Mouse (Mus musculus) C2C12 (cell line): ENCODE measurements around the gene Hnrnpa0.

ENCODE experiments used
- CEBPB ChIP-seq: IDR thresholded peaks from one replicate; pipeline ENCODE4 v1.6.1; 2011; ENCODE audit warnings: low read depth, mild to moderate bottlenecking, control low read depth, moderate library complexity
- CTCF ChIP-seq: IDR thresholded peaks from one replicate; pipeline ENCODE4 v1.5.1; 2011; ENCODE audit not compliant: control insufficient read depth, insufficient read depth, insufficient read length
- FOSL1 ChIP-seq: IDR thresholded peaks from one replicate; pipeline ENCODE4 v1.8.0; 2011; ENCODE audit warnings: mild to moderate bottlenecking, low read length; ENCODE audit not compliant: poor library complexity, insufficient read depth, severe bottlenecking
- MAX ChIP-seq: IDR thresholded peaks from one replicate; pipeline ENCODE4 v1.6.1; 2011; ENCODE audit warnings: mild to moderate bottlenecking, control low read depth
- MYOD1 ChIP-seq: IDR thresholded peaks from one replicate; pipeline ENCODE4 v1.6.1; 2011; ENCODE audit warnings: low read depth; ENCODE audit not compliant: control insufficient read depth, insufficient read length
- MYOG ChIP-seq: IDR thresholded peaks from one replicate; pipeline ENCODE4 v1.6.1; 2011; ENCODE audit not compliant: control insufficient read depth, insufficient read length; ENCODE audit errors: extremely low read depth
- USF1 ChIP-seq: IDR thresholded peaks from one replicate; pipeline ENCODE4 v1.6.1; 2011; ENCODE audit warnings: low read depth, mild to moderate bottlenecking, control low read depth, moderate library complexity

DNA sequence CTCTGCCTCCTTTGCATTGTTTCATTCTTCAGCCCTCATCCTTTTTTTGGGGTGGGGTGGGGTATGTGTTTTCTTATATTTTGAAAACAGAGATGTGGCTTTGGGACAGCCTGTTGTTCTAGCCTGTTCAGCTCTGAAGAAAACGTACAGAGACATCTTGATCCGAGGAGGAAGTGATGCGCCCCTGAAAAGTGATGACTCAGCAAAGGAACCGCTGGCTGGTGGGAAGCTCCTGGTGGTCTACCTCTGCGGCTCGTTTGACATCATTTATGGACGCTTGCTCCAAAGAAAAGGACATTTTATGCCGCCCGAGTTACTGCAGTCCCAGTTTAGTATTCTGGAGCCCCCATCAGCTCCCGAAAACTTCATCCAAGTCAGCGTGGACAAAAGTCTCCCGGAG is 35.0 kb upstream of the Hnrnpa0 start:
- no peak for TF ChIP-seq CTCF
- TF ChIP-seq MAX, result no peak
- no peak for TF ChIP-seq USF1
- no peak for TF ChIP-seq MYOG
- TF ChIP-seq FOSL1, result no peak
- TF ChIP-seq MYOD1, result no peak
- no peak for TF ChIP-seq CEBPB
